Mouse (Mus musculus): ENCODE measurements at regions not wholly inside any gene's neighbourhood (a gene's known extent, or its start where the extent isn't known, plus 50 kb on each side); places are given as distances from the start of the nearest gene placed in this dataset.
A peak's percentile ranks its signal among the peaks of the same experiment; 100 is the strongest.

GRCm38 (mm10) chr3:149083391-149083790 is 93.0 kb upstream of the Adgrl2 start:
- TF ChIP-seq EP300 (IDR thresholded peaks at IDR 0.05) (0 out of 2 replicates have a peak, but pooled peaks have one; percentile 33), CTCF (IDR thresholded peaks at IDR 0.05) (no peak)
- ATAC-seq, result peak; percentile 63
- H3K9me3 ChIP-seq (ENCODE audit: low read length), result no peaks in the 10 kb centered on the region
- no peak overlapping the region for H3K4me3 ChIP-seq (ENCODE audit: low read depth, low read length)
- H3K4me1 ChIP-seq (ENCODE audit: insufficient read depth, low read depth, low read length), result peaks cover 19% of the 10 kb centered on the region; the same call in 1 of the 2 replicates
- H3K27me3 ChIP-seq (replicated peaks; ENCODE audit: insufficient read depth, low read length), result no peaks in the 10 kb centered on the region
- no peaks in the 10 kb centered on the region for H3K36me3 ChIP-seq (ENCODE audit: insufficient read depth, low read length)
- H3K27ac ChIP-seq (ENCODE audit: low read length), result 0 out of 2 replicates have a peak overlapping the region, but pooled peaks have one; percentile 3
- H3K4me2 ChIP-seq (replicated peaks; ENCODE audit: low read depth, low read length), result peak overlapping the region; percentile 30; the same call in 1 of the 2 replicates
- WGBS, result 16% methylated on average over 11 of the region's 11 CpGs
- H3K9ac ChIP-seq (replicated peaks; ENCODE audit: low read depth), result no peak overlapping the region
- peak; percentile 61 for DNase-seq (ENCODE audit: low spot score)

- Histone ChIP-seq H3K9ac (replicated peaks; ENCODE audit: low read depth) (no peak overlapping the region), H3K27ac (ENCODE audit: low read length) (no peak overlapping the region), H3K4me1 (ENCODE audit: insufficient read depth, low read depth, low read length) (peaks cover 6% of the 10 kb centered on the region; the same call in 1 of the 2 replicates), H3K4me3 (ENCODE audit: low read depth, low read length) (no peak overlapping the region), H3K9me3 (ENCODE audit: low read length) (no peaks in the 10 kb centered on the region), H3K27me3 (replicated peaks; ENCODE audit: insufficient read depth, low read length) (no peaks in the 10 kb centered on the region), H3K36me3 (ENCODE audit: insufficient read depth, low read length) (no peaks in the 10 kb centered on the region), H3K4me2 (replicated peaks; ENCODE audit: low read depth, low read length) (no peak overlapping the region)
- ATAC-seq (no peak), DNase-seq (ENCODE audit: low spot score) (no peak)
- WGBS, result 58% methylated on average over 4 of the region's 4 CpGs
- TF ChIP-seq EP300 (IDR thresholded peaks at IDR 0.05) (no peak), CTCF (IDR thresholded peaks at IDR 0.05) (no peak)
These were observed 88.5 kb upstream of the Adgrl2 start for GRCm38 (mm10) chr3:149078881-149079280.

DNA sequence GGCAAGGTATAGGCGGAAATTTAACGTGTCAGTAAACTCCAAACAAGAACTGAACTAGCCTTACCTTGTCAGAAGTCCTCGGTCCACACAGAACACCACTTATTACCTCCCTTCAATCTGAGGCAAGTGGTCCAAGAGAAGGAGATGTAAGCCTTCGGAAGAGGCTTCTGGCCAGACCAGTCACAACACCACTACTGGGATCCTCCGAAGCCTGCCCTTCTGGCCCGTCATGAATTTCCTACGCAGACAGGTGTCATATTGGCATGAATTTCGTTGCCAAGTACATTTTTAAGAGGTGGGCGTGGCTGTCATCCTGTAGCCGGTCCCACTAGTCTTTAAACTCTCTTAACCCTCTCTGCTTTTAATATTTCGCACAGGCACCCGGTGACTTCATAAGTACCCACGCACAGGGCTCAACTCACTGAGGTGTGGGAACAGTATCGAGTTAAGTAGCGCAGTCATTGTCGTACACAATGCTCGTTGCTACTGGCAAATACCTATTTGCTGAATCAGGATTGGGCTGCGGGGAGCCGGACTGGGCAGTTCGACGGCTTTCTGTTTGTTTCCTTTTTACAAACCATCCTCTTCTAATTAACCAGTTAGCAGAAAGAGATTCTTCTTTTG is 86.7 kb upstream of the Adgrl2 start:
- Histone ChIP-seq H3K9me3 (ENCODE audit: low read length) (no peaks in the 10 kb centered on the region), H3K4me1 (ENCODE audit: insufficient read depth, low read depth, low read length) (0 out of 2 replicates have a peak, but pooled peaks cover 2% of the 10 kb centered on the region), H3K27me3 (replicated peaks; ENCODE audit: insufficient read depth, low read length) (no peaks in the 10 kb centered on the region), H3K9ac (replicated peaks; ENCODE audit: low read depth) (no peak overlapping the region), H3K27ac (ENCODE audit: low read length) (no peak overlapping the region), H3K4me2 (replicated peaks; ENCODE audit: low read depth, low read length) (peak overlapping the region; percentile 37), H3K36me3 (ENCODE audit: insufficient read depth, low read length) (no peaks in the 10 kb centered on the region), H3K4me3 (ENCODE audit: low read depth, low read length) (peak overlapping the region; percentile 10)
- DNase-seq (ENCODE audit: low spot score), result peak; percentile 72
- WGBS, result 48% methylated on average over 21 of the region's 21 CpGs
- TF ChIP-seq CTCF (IDR thresholded peaks at IDR 0.05) (no peak), EP300 (IDR thresholded peaks at IDR 0.05) (no peak)
- ATAC-seq, result peak; percentile 81

GRCm38 (mm10) chr3:149075488-149075851 is 85.1 kb upstream of the Adgrl2 start:
- no peaks in the 10 kb centered on the region for H3K9me3 ChIP-seq (ENCODE audit: low read length)
- H3K4me1 ChIP-seq (ENCODE audit: insufficient read depth, low read depth, low read length), result 0 out of 2 replicates have a peak, but pooled peaks cover 2% of the 10 kb centered on the region
- no peak for TF ChIP-seq EP300 (IDR thresholded peaks at IDR 0.05)
- TF ChIP-seq CTCF (IDR thresholded peaks at IDR 0.05), result no peak
- ATAC-seq (no peak), DNase-seq (ENCODE audit: low spot score) (no peak)
- no peak overlapping the region for H3K9ac ChIP-seq (replicated peaks; ENCODE audit: low read depth)
- no peaks in the 10 kb centered on the region for H3K27me3 ChIP-seq (replicated peaks; ENCODE audit: insufficient read depth, low read length)
- H3K36me3 ChIP-seq (ENCODE audit: insufficient read depth, low read length), result no peaks in the 10 kb centered on the region
- H3K4me3 ChIP-seq (ENCODE audit: low read depth, low read length), result no peak overlapping the region
- H3K27ac ChIP-seq (ENCODE audit: low read length), result no peak overlapping the region
- 47% methylated on average over 5 of the region's 5 CpGs for WGBS
- peak overlapping the region; percentile 11; the same call in 1 of the 2 replicates for H3K4me2 ChIP-seq (replicated peaks; ENCODE audit: low read depth, low read length)

DNA sequence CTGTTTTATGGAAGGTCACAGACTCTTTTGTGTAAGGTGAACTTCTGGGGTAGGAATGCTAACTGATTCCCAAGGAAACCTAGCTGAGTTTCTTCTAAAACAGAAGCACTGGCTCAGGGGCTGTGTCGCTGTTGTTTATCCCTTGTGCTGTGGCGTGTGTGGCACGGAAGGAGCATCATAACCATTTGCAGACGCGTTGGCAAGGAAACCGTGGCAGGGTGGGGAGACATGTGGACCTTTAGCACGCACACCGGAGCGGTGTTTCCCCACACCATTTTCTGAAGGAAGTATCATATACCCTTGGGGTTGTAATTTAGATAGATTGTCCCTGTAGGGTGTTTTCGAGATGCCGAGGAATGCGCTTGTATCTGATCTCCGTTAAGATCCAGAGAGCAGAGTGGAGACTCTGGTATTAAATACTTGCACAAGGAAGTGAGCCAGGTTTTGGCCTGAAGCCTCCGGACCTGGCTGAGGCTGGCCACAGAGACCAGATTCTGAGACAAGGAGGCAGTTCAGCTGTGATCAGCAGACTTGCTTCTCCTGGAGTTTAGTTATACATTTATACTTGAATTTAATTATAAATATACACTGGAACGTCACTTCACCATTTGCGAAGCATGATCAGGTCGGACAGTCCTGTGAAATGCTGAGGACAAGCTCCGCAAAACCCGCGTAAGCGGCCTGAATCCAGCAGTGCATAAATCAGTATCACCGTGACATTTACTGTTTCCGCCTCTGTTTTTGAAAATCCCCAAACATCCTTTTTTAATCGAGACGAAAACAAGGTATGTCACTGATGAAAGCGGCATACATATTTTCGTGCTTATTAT is 84.5 kb upstream of the Adgrl2 start:
- H3K4me3 ChIP-seq (ENCODE audit: low read depth, low read length), result no peak overlapping the region
- ATAC-seq, result no peak

GRCm38 (mm10) chr3:149070201-149070600 is 79.8 kb upstream of the Adgrl2 start:
- Histone ChIP-seq H3K27me3 (replicated peaks; ENCODE audit: insufficient read depth, low read length) (no peaks in the 10 kb centered on the region), H3K36me3 (ENCODE audit: insufficient read depth, low read length) (no peaks in the 10 kb centered on the region), H3K4me2 (replicated peaks; ENCODE audit: low read depth, low read length) (no peak overlapping the region), H3K9ac (replicated peaks; ENCODE audit: low read depth) (no peak overlapping the region), H3K9me3 (ENCODE audit: low read length) (no peaks in the 10 kb centered on the region), H3K4me3 (ENCODE audit: low read depth, low read length) (no peak overlapping the region), H3K4me1 (ENCODE audit: insufficient read depth, low read depth, low read length) (0 out of 2 replicates have a peak, but pooled peaks cover 2% of the 10 kb centered on the region), H3K27ac (ENCODE audit: low read length) (no peak overlapping the region)
- DNase-seq (ENCODE audit: low spot score) (no peak), ATAC-seq (peak; percentile 19; the same call in 1 of the 2 replicates)
- 45% methylated on average over 7 of the region's 7 CpGs for WGBS
- TF ChIP-seq EP300 (IDR thresholded peaks at IDR 0.05) (no peak), CTCF (IDR thresholded peaks at IDR 0.05) (no peak)

More for the DNA sequence above, 84.5 kb upstream of the Adgrl2 start:
- no peak for DNase-seq (ENCODE audit: low spot score)
- Histone ChIP-seq H3K36me3 (ENCODE audit: insufficient read depth, low read length) (no peaks in the 10 kb centered on the region), H3K4me2 (replicated peaks; ENCODE audit: low read depth, low read length) (peak overlapping the region; percentile 11; the same call in 1 of the 2 replicates), H3K27ac (ENCODE audit: low read length) (no peak overlapping the region), H3K4me1 (ENCODE audit: insufficient read depth, low read depth, low read length) (0 out of 2 replicates have a peak, but pooled peaks cover 2% of the 10 kb centered on the region), H3K9me3 (ENCODE audit: low read length) (no peaks in the 10 kb centered on the region), H3K27me3 (replicated peaks; ENCODE audit: insufficient read depth, low read length) (no peaks in the 10 kb centered on the region), H3K9ac (replicated peaks; ENCODE audit: low read depth) (no peak overlapping the region)
- 54% methylated on average over 27 of the region's 27 CpGs for WGBS
- TF ChIP-seq CTCF (IDR thresholded peaks at IDR 0.05), result no peak
- peak; percentile 43; the same call in 1 of the 2 replicates for TF ChIP-seq EP300 (IDR thresholded peaks at IDR 0.05)

All from lung, postnatal 0 days (tissue).